In the genomic region with DNA sequence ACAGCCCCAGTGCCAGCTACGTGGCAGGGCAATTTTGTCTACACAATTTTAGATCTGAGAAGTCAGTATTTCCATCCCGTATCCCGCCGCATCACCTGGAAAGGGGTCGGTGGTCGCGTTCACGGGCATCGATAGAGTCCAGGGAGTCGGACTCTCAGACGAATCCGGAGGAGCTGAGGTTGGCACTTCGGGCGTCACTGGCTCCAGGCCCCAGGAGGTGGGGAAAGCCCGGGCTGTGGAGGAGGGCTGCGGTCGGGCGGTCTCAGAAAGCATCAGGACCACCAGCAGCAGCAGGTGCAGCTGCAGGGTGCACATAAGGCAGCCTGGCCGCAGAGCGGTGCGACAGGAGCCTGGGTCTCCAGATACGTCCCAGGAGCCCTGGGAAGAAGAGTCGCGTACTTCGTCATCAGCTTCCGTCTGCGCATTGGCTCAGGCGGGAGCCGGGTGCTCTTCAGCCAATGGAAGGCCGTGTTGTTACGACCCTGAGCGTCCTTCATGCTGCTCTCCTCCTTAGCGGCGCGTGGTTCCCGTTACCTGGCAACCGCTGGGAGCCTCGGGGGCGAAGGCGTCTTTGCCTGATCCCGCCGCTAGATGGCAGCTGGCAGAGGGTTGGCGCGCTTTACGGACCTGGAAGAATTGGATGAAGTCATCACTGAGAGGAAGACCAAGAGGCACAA, we compare ENCODE assay signal across 8 mouse cellular contexts. TPM values are rescaled to one million over a fixed set of nuclear protein-coding genes. Genes with fewer than 3 reads are reported as not detected.
DNase-seq lines count a peak whose midpoint lies in the region; ATAC-seq and TF ChIP-seq lines count a peak whose summit lies in the region.

Gene Tctn3, minus strand, starts transcription at position 404 of the 677 bp plus-strand sequence.
Gene Entpd1, plus strand, starts transcription at position 537 of the 677 bp plus-strand sequence.

- peaks cover 12% of the 10 kb centered on the region for H3K4me1 ChIP-seq in forebrain, embryonic 10.5 days
- peaks cover 11% of the 10 kb centered on the region for H3K4me1 ChIP-seq in heart, embryonic 15.5 days (replicated peaks)
- peaks cover 4 to 5% of the 10 kb centered on the region in 2 experiments; a peak in 3 of 4 replicates for H3K4me1 ChIP-seq in liver, embryonic 14.5 days (replicated peaks; ENCODE audit: control insufficient read depth in 2 of 2, insufficient read depth in 2 of 2, low read length in 1 of 2)
- peaks cover 5% of the 10 kb centered on the region for H3K4me1 ChIP-seq in neural tube, embryonic 11.5 days (ENCODE audit: control insufficient read depth, insufficient read depth, low read length)
- no peaks in the 10 kb centered on the region for H3K4me1 ChIP-seq in stomach, postnatal 0 days (replicated peaks; ENCODE audit: control insufficient read depth, insufficient read depth)

- H3K27me3 ChIP-seq in forebrain, embryonic 10.5 days (ENCODE audit: poor library complexity, severe bottlenecking): no peaks in the 10 kb centered on the region
- H3K27me3 ChIP-seq in heart, embryonic 15.5 days: no peaks in the 10 kb centered on the region
- no peaks in the 10 kb centered on the region for H3K27me3 ChIP-seq in liver, embryonic 14.5 days (ENCODE audit: control insufficient read depth, insufficient read depth, low read length)
- H3K27me3 ChIP-seq in neural tube, embryonic 11.5 days (ENCODE audit: control insufficient read depth, insufficient read depth, low read length): no peaks in the 10 kb centered on the region
- no peaks in the 10 kb centered on the region for H3K27me3 ChIP-seq in stomach, postnatal 0 days (ENCODE audit: control insufficient read depth, insufficient read depth, low read length)

- peak within 1 kb of the TSS; percentile 77 for H3K4me2 ChIP-seq in heart, embryonic 15.5 days
- H3K4me2 ChIP-seq in liver, embryonic 14.5 days (ENCODE audit: low read depth): peak within 1 kb of the TSS; percentile 84
- H3K4me2 ChIP-seq in neural tube, embryonic 11.5 days (ENCODE audit: low read depth): peak within 1 kb of the TSS; percentile 72
- peak within 1 kb of the TSS; percentile 74 for H3K4me2 ChIP-seq in stomach, postnatal 0 days (replicated peaks; ENCODE audit: low read depth)

- H3K9ac ChIP-seq in heart, embryonic 15.5 days: peak within 1 kb of the TSS; percentile 78
- peak within 1 kb of the TSS; percentile 62 for H3K9ac ChIP-seq in liver, embryonic 14.5 days (replicated peaks)
- peak within 1 kb of the TSS; percentile 75 for H3K9ac ChIP-seq in neural tube, embryonic 11.5 days (ENCODE audit: low read length)
- H3K9ac ChIP-seq in stomach, postnatal 0 days (ENCODE audit: low read length): peak within 1 kb of the TSS; percentile 65

- no peak for TF ChIP-seq EP300 in liver, embryonic 14.5 days (IDR thresholded peaks at IDR 0.05; ENCODE audit: low read depth)
- no peak for TF ChIP-seq EP300 in stomach, postnatal 0 days (optimal IDR thresholded peaks at IDR 0.05)

- ATAC-seq in heart, embryonic 15.5 days (replicated peaks; ENCODE audit: insufficient number of reproducible peaks, insufficient read depth, low FRiP score, low read depth): peak; percentile 100
- ATAC-seq in liver, embryonic 14.5 days (ENCODE audit: insufficient read depth): peak; percentile 100
- ATAC-seq in neural tube, embryonic 11.5 days (ENCODE audit: insufficient read depth, low FRiP score, low TSS enrichment): peak; percentile 100
- ATAC-seq in stomach, postnatal 0 days (ENCODE audit: low FRiP score, low TSS enrichment): peak; percentile 100

- WGBS in forebrain, embryonic 10.5 days: under 1% methylated on average over 45 of the region's 45 CpGs
- WGBS in heart, embryonic 15.5 days: under 1% methylated on average over 45 of the region's 45 CpGs
- WGBS in liver, embryonic 14.5 days (ENCODE audit: insufficient replicate concordance): under 1% methylated on average over 45 of the region's 45 CpGs
- under 1% methylated on average over 45 of the region's 45 CpGs for WGBS in neural tube, embryonic 11.5 days
- 0% methylated on average over 45 of the region's 45 CpGs for WGBS in stomach, postnatal 0 days

- peak within 1 kb of the TSS; percentile 77 for H3K4me3 ChIP-seq in forebrain, embryonic 10.5 days
- H3K4me3 ChIP-seq in heart, embryonic 15.5 days: peak within 1 kb of the TSS; percentile 96
- H3K4me3 ChIP-seq in liver, embryonic 14.5 days (ENCODE audit: insufficient read depth in 1 of 2, low read depth in 2 of 2, low read length in 2 of 2): peak within 1 kb of the TSS; percentile 65 to 82
- H3K4me3 ChIP-seq in neural tube, embryonic 11.5 days (ENCODE audit: low read depth, low read length): peak within 1 kb of the TSS; percentile 69
- peak within 1 kb of the TSS; percentile 65 for H3K4me3 ChIP-seq in stomach, postnatal 0 days (ENCODE audit: low read depth, low read length)

- H3K9me3 ChIP-seq in forebrain, embryonic 10.5 days: no peaks in the 10 kb centered on the region
- H3K9me3 ChIP-seq in heart, embryonic 15.5 days (replicated peaks): no peaks in the 10 kb centered on the region
- H3K9me3 ChIP-seq in liver, embryonic 14.5 days (ENCODE audit: control insufficient read depth, low read length): no peaks in the 10 kb centered on the region
- H3K9me3 ChIP-seq in neural tube, embryonic 11.5 days (ENCODE audit: control insufficient read depth, low read length): no peaks in the 10 kb centered on the region
- no peaks in the 10 kb centered on the region for H3K9me3 ChIP-seq in stomach, postnatal 0 days (ENCODE audit: control insufficient read depth, low read length)

- peak; percentile 92 to 95 for DNase-seq in CD8-positive naive resting alpha-beta T cell, adult 2 months (ENCODE audit: low read depth in 2 of 2, low spot score in 2 of 2)
- DNase-seq in c-Kit-positive CD71-negative TER-119-negative erythroid progenitor cells, embryonic 14.5 days (ENCODE audit: low read depth): peak; percentile 93
- peak; percentile 98 for DNase-seq in forebrain, embryonic 10.5 days (ENCODE audit: extremely low spot score, low spot score)
- peak; percentile 96 to 99 for DNase-seq in kidney, postnatal 25 days
- peak; percentile 90 to 92 (median 92) for DNase-seq in liver, embryonic 14.5 days (ENCODE audit: low read depth in 3 of 3, low spot score in 3 of 3)
- peak; percentile 98 for DNase-seq in neural tube, embryonic 11.5 days (ENCODE audit: low spot score)
- peak; percentile 96 for DNase-seq in stomach, postnatal 0 days (ENCODE audit: low spot score)

- H3K27ac ChIP-seq in forebrain, embryonic 10.5 days: peak within 1 kb of the TSS; percentile 84
- H3K27ac ChIP-seq in heart, embryonic 15.5 days: no peak within 1 kb of the TSS
- no peak within 1 kb of the TSS for H3K27ac ChIP-seq in liver, embryonic 14.5 days
- no peak within 1 kb of the TSS for H3K27ac ChIP-seq in neural tube, embryonic 11.5 days (ENCODE audit: low read depth, low read length)
- H3K27ac ChIP-seq in stomach, postnatal 0 days (replicated peaks): no peak within 1 kb of the TSS

- peak; percentile 98 for TF ChIP-seq CTCF in liver, embryonic 14.5 days (IDR thresholded peaks at IDR 0.05; ENCODE audit: low read depth)
- TF ChIP-seq CTCF in stomach, postnatal 0 days (IDR thresholded peaks at IDR 0.05; ENCODE audit: low read depth): peak; percentile 99

- peaks cover 29% of the 10 kb centered on the region for H3K36me3 ChIP-seq in forebrain, embryonic 10.5 days (replicated peaks)
- peaks cover 26% of the 10 kb centered on the region for H3K36me3 ChIP-seq in heart, embryonic 15.5 days
- H3K36me3 ChIP-seq in liver, embryonic 14.5 days (replicated peaks; ENCODE audit: control insufficient read depth, insufficient read depth, low read depth): no peaks in the 10 kb centered on the region
- peaks cover 4% of the 10 kb centered on the region; the same call in 1 of the 2 replicates for H3K36me3 ChIP-seq in neural tube, embryonic 11.5 days (ENCODE audit: control insufficient read depth, insufficient read depth, low read length)
- peaks cover 4% of the 10 kb centered on the region; the same call in 1 of the 2 replicates for H3K36me3 ChIP-seq in stomach, postnatal 0 days (ENCODE audit: control insufficient read depth, insufficient read depth, low read length)

RNA-seq across cellular contexts. Expression of gene Tctn3, which starts in this region (rescaled TPM):
- 12.0 and 12.6 TPM in 2 replicates for polyA plus RNA-seq in forebrain, embryonic 10.5 days (2016; fragmentation: Nextera tagmentation; extraction: Ambion mirVana)
- polyA plus RNA-seq in heart, embryonic 15.5 days (2015; fragmentation: Nextera tagmentation; extraction: Ambion mirVana): 9.6 TPM in 2 replicates
- 1.4 and 1.5 TPM in 2 replicates for polyA plus RNA-seq in liver, embryonic 14.5 days (2012; rRNA removed)
- 1.5 and 2.1 TPM in 2 replicates for polyA plus RNA-seq in liver, embryonic 14.5 days (2014; fragmentation: Nextera tagmentation; extraction: Ambion mirVana)
- 10.0 and 12.1 TPM in 2 replicates for polyA plus RNA-seq in neural tube, embryonic 11.5 days (2014; fragmentation: Nextera tagmentation; extraction: Ambion mirVana)
- polyA plus RNA-seq in stomach, postnatal 0 days (2015; fragmentation: Nextera tagmentation; extraction: Ambion mirVana): 4.1 and 4.5 TPM in 2 replicates

RNA-seq across cellular contexts. Expression of gene Entpd1, which starts in this region (rescaled TPM):
- polyA plus RNA-seq in forebrain, embryonic 10.5 days (2016; fragmentation: Nextera tagmentation; extraction: Ambion mirVana): 2.6 and 3.7 TPM in 2 replicates
- 8.9 and 12.8 TPM in 2 replicates for polyA plus RNA-seq in heart, embryonic 15.5 days (2015; fragmentation: Nextera tagmentation; extraction: Ambion mirVana)
- polyA plus RNA-seq in liver, embryonic 14.5 days (2012; rRNA removed): 1.5 and 1.6 TPM in 2 replicates
- polyA plus RNA-seq in liver, embryonic 14.5 days (2014; fragmentation: Nextera tagmentation; extraction: Ambion mirVana): 2.5 and 2.8 TPM in 2 replicates
- polyA plus RNA-seq in neural tube, embryonic 11.5 days (2014; fragmentation: Nextera tagmentation; extraction: Ambion mirVana): 6.6 and 9.1 TPM in 2 replicates
- 10.0 and 10.8 TPM in 2 replicates for polyA plus RNA-seq in stomach, postnatal 0 days (2015; fragmentation: Nextera tagmentation; extraction: Ambion mirVana)
